Mouse (Mus musculus): ENCODE results near the gene Dcp1b.

DNA sequence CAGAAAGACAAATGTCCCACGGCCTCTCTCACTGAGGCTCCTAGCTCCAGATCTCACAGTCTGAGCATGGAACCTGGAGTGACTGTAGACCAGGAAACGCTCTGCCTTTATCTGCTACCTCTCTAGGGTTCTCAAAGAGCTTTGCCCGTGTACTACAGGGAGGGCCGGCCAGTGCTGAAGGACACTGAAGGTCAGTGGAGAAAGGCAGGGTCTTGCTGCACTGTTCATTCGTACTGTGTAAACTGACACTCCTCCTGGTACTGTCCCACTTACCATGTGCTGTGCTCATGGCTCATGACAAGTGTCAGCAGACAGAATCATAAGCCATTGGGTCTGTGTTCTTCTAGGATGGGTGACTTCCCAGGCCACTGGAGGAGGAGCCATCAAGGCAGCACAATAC, 38.3 kb downstream of the Dcp1b start:
- TF ChIP-seq EP300 (IDR thresholded peaks at IDR 0.05; ENCODE audit: low read depth) = no peak
- no peak for TF ChIP-seq CTCF (IDR thresholded peaks at IDR 0.05; ENCODE audit: low read depth)
